In the genomic region with DNA sequence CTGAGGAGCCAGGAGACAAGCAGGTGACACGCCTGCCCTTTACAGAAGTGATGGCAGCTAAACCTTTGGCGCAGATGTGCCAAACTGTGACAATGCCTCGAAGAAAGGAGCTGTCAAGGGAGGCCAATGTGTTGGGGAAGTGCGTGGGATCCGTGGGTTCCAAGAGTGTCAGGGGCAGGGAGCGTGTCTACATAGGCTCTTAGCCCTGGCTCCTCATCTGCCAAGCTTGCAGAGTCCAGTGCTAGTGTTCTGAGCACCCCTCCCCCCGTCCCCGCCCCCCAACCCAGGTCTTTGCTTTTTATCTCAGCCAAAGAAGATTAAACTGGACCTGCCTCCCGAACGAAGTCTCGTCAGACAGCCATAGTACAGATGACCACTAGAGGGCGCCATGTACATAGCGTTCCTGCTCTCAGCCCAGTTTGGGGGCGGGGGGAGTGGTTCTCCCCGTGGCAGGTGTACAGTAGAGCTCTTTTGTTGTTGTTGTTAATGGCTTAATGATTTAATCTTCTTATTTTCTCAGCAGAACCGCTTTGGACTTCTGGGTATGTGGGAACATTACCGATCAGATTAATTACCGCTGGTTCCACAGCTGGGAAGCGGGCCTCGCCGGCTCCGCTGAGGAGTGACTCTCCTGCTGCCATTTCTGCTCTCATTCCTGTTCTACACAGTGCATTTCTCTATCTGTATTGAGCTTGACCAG, we compare ENCODE assay signal across 8 mouse cellular contexts. TPM values are rescaled to one million over a fixed set of nuclear protein-coding genes. Genes with fewer than 3 reads are reported as not detected.
DNase-seq lines count a peak whose midpoint lies in the region; ATAC-seq and TF ChIP-seq lines count a peak whose summit lies in the region.

No protein-coding gene starts in this region.

- H3K9ac ChIP-seq in lung, postnatal 0 days (replicated peaks; ENCODE audit: low read depth) = no peak overlapping the region

- WGBS in lung, postnatal 0 days = 37% methylated on average over 22 of the region's 22 CpGs

- DNase-seq in CD8-positive naive resting alpha-beta T cell, adult 2 months (ENCODE audit: low read depth in 2 of 2, low spot score in 2 of 2) = peak; percentile 43 to 45
- peak; percentile 91 for DNase-seq in brain, adult 2 months (ENCODE audit: low read depth, low spot score)
- peak; percentile 67 to 75 for DNase-seq in heart, postnatal 36 days
- DNase-seq in layer of hippocampus, adult 8-10 months (ENCODE audit: low spot score in 2 of 2) = peak; percentile 71 to 83
- peak; percentile 81 for DNase-seq in lung, postnatal 0 days (ENCODE audit: low spot score)
- DNase-seq in ovary, postnatal 14 days (ENCODE audit: low spot score) = peak; percentile 73
- DNase-seq in thymus, postnatal 0 days (ENCODE audit: low spot score) = peak; percentile 83

- ATAC-seq in erythroblast, adult 5-6 weeks (replicated peaks; ENCODE audit: low FRiP score, poor library complexity, severe bottlenecking) = peak; percentile 57; the same call in 1 of the 2 replicates
- ATAC-seq in lung, postnatal 0 days = peak; percentile 18; the same call in 1 of the 2 replicates

- peak; percentile 92 for TF ChIP-seq CTCF in lung, postnatal 0 days (IDR thresholded peaks at IDR 0.05)

- H3K4me3 ChIP-seq in lung, postnatal 0 days (ENCODE audit: low read depth, low read length) = no peak overlapping the region

- no peaks in the 10 kb centered on the region for H3K36me3 ChIP-seq in lung, postnatal 0 days (ENCODE audit: insufficient read depth, low read length)

- H3K9me3 ChIP-seq in lung, postnatal 0 days (ENCODE audit: low read length) = no peaks in the 10 kb centered on the region

- no peaks in the 10 kb centered on the region for H3K27me3 ChIP-seq in lung, postnatal 0 days (replicated peaks; ENCODE audit: insufficient read depth, low read length)

- no peaks in the 10 kb centered on the region for H3K4me1 ChIP-seq in lung, postnatal 0 days (ENCODE audit: insufficient read depth, low read depth, low read length)

- H3K27ac ChIP-seq in lung, postnatal 0 days (ENCODE audit: low read length) = no peak overlapping the region

- intact Hi-C loops in heart, postnatal 36 days (cut with DNase I) = loop anchor here (1.0 to 5.0 kb wide), 4 partner anchors 33 to 354 kb away; no protein-coding TSS in a partner anchor

- H3K4me2 ChIP-seq in lung, postnatal 0 days (replicated peaks; ENCODE audit: low read depth, low read length) = no peak overlapping the region

- no peak for TF ChIP-seq EP300 in lung, postnatal 0 days (IDR thresholded peaks at IDR 0.05)

RNA-seq across cellular contexts. Expression of a gene that starts 28.4 kb away (rescaled TPM):
- 21.5 and 23.6 TPM in 2 replicates for total RNA-seq in erythroblast, adult 5-6 weeks (2015; ENCODE audit: low replicate concordance)
- total RNA-seq in erythroblast, adult 5-6 weeks (2017; ENCODE audit: low replicate concordance) = 12.1 and 15.3 TPM in 2 replicates
- 100 to 1,000 TPM; 110 to 142 TPM for total RNA-seq in heart, postnatal 36 days (2021)
- total RNA-seq in layer of hippocampus, adult 8-10 months (2022) = 10 to 100 TPM; 23.2 to 33.7 (median 26.9) TPM
- polyA plus RNA-seq in lung, postnatal 0 days (2015; fragmentation: Nextera tagmentation; extraction: Ambion mirVana) = 7.9 and 8.5 TPM in 2 replicates
- 2.8 and 3.1 TPM in 2 replicates for polyA plus RNA-seq in thymus, postnatal 0 days (2015; fragmentation: Nextera tagmentation; extraction: Ambion mirVana)
